Mouse (Mus musculus) heart, embryonic 16.5 days (tissue): ENCODE measurements around the gene Tspan14. TPM values are rescaled to one million over a fixed set of nuclear protein-coding genes. Genes with fewer than 3 reads are reported as not detected.
A peak's percentile ranks its signal among the peaks of the same experiment; 100 is the strongest.

Experiments used
- ATAC-seq: fragments of 200-750 bp; cut with Nextera tagmentation; replicated peaks from 2 replicates; pipeline ENCODE4 v1.8.0; 2017; ENCODE audit warnings: moderate number of reproducible peaks; ENCODE audit not compliant: insufficient read depth, low FRiP score; ENCODE audit errors: extremely low read depth
- H3K27ac ChIP-seq: fragments of 300-500 bp; sonication (generic); 2 replicates; pipeline ENCODE4 v1.5.1; 2014; ENCODE audit warnings: mild to moderate bottlenecking, low read length, control low read depth, moderate library complexity
- H3K27me3 ChIP-seq: fragments of 300-500 bp; sonication (generic); 2 replicates; pipeline ENCODE4 v1.6.1; 2014; ENCODE audit warnings: low read length, mixed read lengths; ENCODE audit not compliant: control insufficient read depth, insufficient read depth
- H3K36me3 ChIP-seq: fragments of 300-500 bp; sonication (generic); 2 replicates; pipeline ENCODE4 v1.6.1; 2014; ENCODE audit not compliant: control insufficient read depth, insufficient read depth
- H3K4me1 ChIP-seq: fragments of 300-500 bp; sonication (generic); 2 replicates; pipeline ENCODE4 v1.6.1; 2014; ENCODE audit warnings: low read length, mixed read lengths; ENCODE audit not compliant: control insufficient read depth, insufficient read depth
- H3K4me2 ChIP-seq: fragments of 300-500 bp; sonication (generic); 2 replicates; pipeline ENCODE4 v1.6.1; 2014; ENCODE audit warnings: low read depth, mild to moderate bottlenecking, control low read depth, low read length
- H3K4me3 ChIP-seq: fragments of 300-500 bp; sonication (generic); 2 replicates; pipeline ENCODE4 v1.5.1; 2014; ENCODE audit warnings: mild to moderate bottlenecking, control low read depth, low read length
- H3K9ac ChIP-seq: fragments of 300-500 bp; sonication (generic); 2 replicates; pipeline ENCODE4 v1.6.1; 2014; ENCODE audit warnings: low read length, control low read depth
- H3K9me3 ChIP-seq: fragments of 300-500 bp; sonication (generic); replicated peaks from 2 replicates; pipeline ENCODE4 v1.6.1; 2016; ENCODE audit warnings: low read length; ENCODE audit not compliant: control insufficient read depth
- whole genome bisulfite sequencing: fragments of 180-500 bp; shearing (Covaris S2); extraction: QIAGEN DNeasy Blood & Tissue Kit; methylation state at CpG from one replicate; pipeline ENCODE4 v1.1.7; 2014; 5-methylcytosine and 5-hydroxymethylcytosine counted together
- polyA plus RNA-seq: library from polyadenylated mRNA; unstranded; fragments of >200 nt; fragmentation: Nextera tagmentation; extraction: Ambion mirVana; gene quantifications from 2 replicates; pipeline ENCODE4 v1.2.1, GENCODE M21; 2015

Tspan14 gene
- polyA plus RNA-seq, 1 experiment from 2014 or later = 46.1 TPM

DNA sequence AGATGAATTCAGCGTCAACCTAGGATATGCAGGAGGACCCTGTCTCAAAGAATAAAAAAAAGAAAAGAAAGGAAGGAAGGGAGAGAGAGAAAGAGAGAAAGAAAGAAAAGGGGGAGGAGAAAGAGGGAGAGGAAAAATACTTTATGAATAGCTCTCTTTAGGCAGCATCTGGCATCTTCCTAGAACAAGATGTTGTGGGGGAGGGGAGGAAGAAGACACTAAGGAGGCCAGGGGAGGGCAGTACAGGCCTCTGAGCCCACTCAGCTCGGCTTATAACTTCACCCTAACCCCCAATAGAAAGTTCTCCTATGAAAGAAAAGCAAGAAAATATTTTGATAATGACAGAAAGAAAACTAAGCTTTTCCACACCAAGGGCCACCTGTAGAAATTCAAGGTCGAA is 9.0 kb downstream of the Tspan14 start:
- no peaks in the 10 kb centered on the region for H3K9me3 ChIP-seq
- H3K27me3 ChIP-seq = no peaks in the 10 kb centered on the region
- peak overlapping the region; percentile 49; the same call in 1 of the 2 replicates for H3K9ac ChIP-seq
- 64% methylated on average over 3 of the region's 3 CpGs for WGBS
- H3K27ac ChIP-seq = peak overlapping the region; percentile 85
- H3K4me1 ChIP-seq = peaks cover 69% of the 10 kb centered on the region
- no peak for ATAC-seq
- H3K36me3 ChIP-seq = no peaks in the 10 kb centered on the region
- peak overlapping the region; percentile 23; the same call in 1 of the 2 replicates for H3K4me2 ChIP-seq
- H3K4me3 ChIP-seq = no peak overlapping the region

- Histone ChIP-seq H3K27ac (peak overlapping the region; percentile 76), H3K27me3 (no peaks in the 10 kb centered on the region), H3K9me3 (no peaks in the 10 kb centered on the region), H3K4me2 (peak overlapping the region; percentile 44), H3K4me1 (peaks cover 65% of the 10 kb centered on the region), H3K36me3 (no peaks in the 10 kb centered on the region), H3K9ac (peak overlapping the region; percentile 67), H3K4me3 (no peak overlapping the region)
- WGBS = 34% methylated on average over 13 of the region's 13 CpGs
- peak; percentile 63 for ATAC-seq
These were observed 10.1 kb downstream of the Tspan14 start for GRCm38 (mm10) chr14:40956252-40957146.

DNA sequence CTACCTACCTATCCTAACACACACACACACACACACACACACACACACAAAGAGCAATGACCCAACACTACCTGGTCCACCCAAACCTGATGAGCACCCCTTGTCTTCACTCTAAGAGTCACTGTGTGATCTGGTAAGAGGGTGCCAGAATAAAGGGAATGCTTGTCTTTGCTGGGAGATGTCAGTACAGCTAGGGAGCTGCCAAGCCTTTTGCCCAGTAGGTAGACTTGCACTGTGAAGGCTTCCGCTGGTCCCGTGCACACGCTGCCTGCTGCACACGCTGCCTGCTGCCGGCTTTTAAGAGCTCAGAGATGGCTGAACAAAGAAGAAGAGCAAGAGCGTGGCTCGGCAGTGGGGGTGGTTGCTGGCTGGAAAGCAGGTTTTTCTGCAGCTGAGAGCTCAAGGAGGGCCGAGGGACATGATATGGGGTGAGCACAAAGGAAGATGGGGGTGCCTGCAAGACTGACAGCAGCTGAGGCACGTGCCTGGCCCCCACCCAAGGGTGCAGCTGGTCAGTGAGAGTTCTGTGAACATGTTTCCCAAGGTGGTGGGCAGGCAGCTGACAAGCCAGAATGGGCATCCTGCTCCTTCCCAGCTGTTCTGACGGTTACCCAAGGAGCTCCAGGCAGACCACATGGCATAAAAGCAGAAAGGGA is 10.9 kb downstream of the Tspan14 start:
- H3K27ac ChIP-seq = peak overlapping the region; percentile 76
- peak overlapping the region; percentile 44 for H3K4me2 ChIP-seq
- H3K9me3 ChIP-seq = no peaks in the 10 kb centered on the region
- peak overlapping the region; percentile 67 for H3K9ac ChIP-seq
- H3K4me3 ChIP-seq = no peak overlapping the region
- WGBS = 20% methylated on average over 10 of the region's 10 CpGs
- peaks cover 68% of the 10 kb centered on the region for H3K4me1 ChIP-seq
- no peaks in the 10 kb centered on the region for H3K36me3 ChIP-seq
- H3K27me3 ChIP-seq = no peaks in the 10 kb centered on the region
- ATAC-seq = peak; percentile 1; the same call in 1 of the 2 replicates

DNA sequence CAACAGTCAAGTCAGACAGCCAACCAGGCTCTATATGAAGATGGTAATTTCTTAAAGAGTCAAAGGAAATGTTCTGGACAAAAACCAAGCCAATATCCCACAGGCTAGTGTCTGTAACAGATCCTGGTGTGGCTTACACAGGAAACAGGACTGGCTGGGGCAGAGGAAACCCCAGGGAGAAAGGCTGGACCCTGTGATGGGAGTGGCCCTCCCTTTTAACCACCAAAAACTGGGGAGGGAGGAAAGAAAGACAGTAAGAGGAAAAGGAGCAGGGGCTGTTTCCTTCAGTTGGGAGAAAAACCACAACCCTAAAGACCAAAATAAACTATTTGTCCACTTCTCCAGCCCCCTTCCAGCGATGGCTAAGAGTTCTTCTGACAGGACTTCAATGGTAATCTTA is 11.5 kb downstream of the Tspan14 start:
- H3K4me3 ChIP-seq = no peak overlapping the region
- ATAC-seq = no peak
- no peaks in the 10 kb centered on the region for H3K36me3 ChIP-seq
- H3K4me1 ChIP-seq = peaks cover 71% of the 10 kb centered on the region
- H3K9ac ChIP-seq = no peak overlapping the region
- no peak overlapping the region for H3K4me2 ChIP-seq
- no peaks in the 10 kb centered on the region for H3K9me3 ChIP-seq
- 68% methylated on average over 1 of the region's 1 CpGs for WGBS
- peak overlapping the region; percentile 76 for H3K27ac ChIP-seq
- no peaks in the 10 kb centered on the region for H3K27me3 ChIP-seq

GRCm38 (mm10) chr14:40953381-40953780 is 13.2 kb downstream of the Tspan14 start:
- Histone ChIP-seq H3K9ac (no peak overlapping the region), H3K27me3 (no peaks in the 10 kb centered on the region), H3K36me3 (no peaks in the 10 kb centered on the region), H3K4me1 (peaks cover 58% of the 10 kb centered on the region), H3K27ac (no peak overlapping the region), H3K4me2 (no peak overlapping the region), H3K9me3 (no peaks in the 10 kb centered on the region), H3K4me3 (no peak overlapping the region)
- no peak for ATAC-seq
- 72% methylated on average over 5 of the region's 5 CpGs for WGBS

- Histone ChIP-seq H3K4me3 (no peak overlapping the region), H3K27ac (no peak overlapping the region), H3K9ac (no peak overlapping the region), H3K27me3 (no peaks in the 10 kb centered on the region), H3K4me2 (no peak overlapping the region), H3K4me1 (peaks cover 58% of the 10 kb centered on the region), H3K36me3 (no peaks in the 10 kb centered on the region), H3K9me3 (no peaks in the 10 kb centered on the region)
- WGBS = 57% methylated on average over 2 of the region's 2 CpGs
- ATAC-seq = no peak
These were observed 13.9 kb downstream of the Tspan14 start for GRCm38 (mm10) chr14:40952715-40953114.

DNA sequence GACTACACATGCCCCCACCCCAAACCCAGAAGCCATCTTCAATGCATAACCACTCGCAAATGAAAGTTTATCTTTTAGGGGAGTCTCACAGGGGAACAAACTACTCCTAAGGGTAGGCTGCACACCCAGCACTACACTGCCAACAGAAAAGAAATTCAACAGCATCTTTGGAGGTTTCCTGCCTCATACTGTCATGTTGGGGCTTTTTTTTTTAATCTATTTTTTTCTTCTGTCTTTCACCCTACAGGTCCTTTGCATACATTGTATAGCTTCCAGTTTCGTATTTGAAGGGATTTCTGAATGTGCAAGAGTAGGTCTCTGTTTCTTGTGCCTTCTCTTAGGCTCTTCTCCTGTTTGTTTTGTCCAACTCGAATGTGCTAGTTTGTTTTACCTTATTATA is 14.3 kb downstream of the Tspan14 start:
- no peaks in the 10 kb centered on the region for H3K9me3 ChIP-seq
- H3K4me2 ChIP-seq = no peak overlapping the region
- no peaks in the 10 kb centered on the region for H3K36me3 ChIP-seq
- ATAC-seq = no peak
- 73% methylated on average over 3 of the region's 3 CpGs for WGBS
- H3K27me3 ChIP-seq = no peaks in the 10 kb centered on the region
- peaks cover 58% of the 10 kb centered on the region for H3K4me1 ChIP-seq
- H3K9ac ChIP-seq = no peak overlapping the region
- no peak overlapping the region for H3K27ac ChIP-seq
- no peak overlapping the region for H3K4me3 ChIP-seq

DNA sequence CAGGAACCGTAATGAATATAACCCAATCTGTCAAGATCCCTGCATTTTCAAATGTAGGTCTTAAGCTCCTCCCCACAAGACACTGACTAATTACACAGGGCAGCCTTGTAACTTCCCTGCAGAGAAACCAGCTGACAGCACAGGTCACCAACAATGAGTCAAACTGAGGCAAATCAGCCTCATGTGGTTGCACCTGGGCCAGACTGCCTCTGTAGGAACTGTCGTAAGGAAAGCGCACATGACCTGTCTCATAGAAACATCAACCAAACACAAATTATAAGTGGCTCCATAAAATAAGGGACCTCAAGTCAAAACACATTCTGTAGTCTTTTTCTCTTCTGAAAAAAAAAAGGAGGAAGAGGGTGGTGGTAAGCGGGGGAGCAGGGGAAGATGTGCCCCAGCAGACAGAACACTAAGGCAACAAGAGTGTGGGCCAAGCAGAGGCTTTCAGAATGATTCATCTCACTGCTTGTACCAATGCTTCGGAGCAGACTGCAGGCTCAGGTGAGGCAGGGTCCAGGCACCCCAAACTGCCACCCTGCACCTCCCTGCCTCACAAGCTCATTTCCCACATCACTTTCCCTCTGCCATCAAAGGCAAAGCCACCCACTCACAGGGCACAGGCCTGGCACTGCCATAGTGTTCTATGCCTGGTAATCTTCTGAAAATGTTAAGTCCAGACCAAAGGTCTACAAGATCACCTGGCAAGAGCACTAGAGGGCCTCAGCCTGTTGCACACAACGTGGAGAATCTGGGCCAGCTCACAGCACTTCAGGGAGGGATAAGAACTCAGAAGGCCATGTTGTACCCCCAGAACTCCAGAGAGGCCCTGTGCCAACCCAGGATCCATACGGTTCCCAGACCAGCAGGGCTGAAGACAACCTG is 16.6 kb downstream of the Tspan14 start:
- no peaks in the 10 kb centered on the region for H3K36me3 ChIP-seq
- H3K4me3 ChIP-seq = no peak overlapping the region
- no peak overlapping the region for H3K9ac ChIP-seq
- H3K27ac ChIP-seq = no peak overlapping the region
- ATAC-seq = no peak
- H3K4me2 ChIP-seq = no peak overlapping the region
- 75% methylated on average over 7 of the region's 7 CpGs for WGBS
- no peaks in the 10 kb centered on the region for H3K27me3 ChIP-seq
- peaks cover 39% of the 10 kb centered on the region for H3K4me1 ChIP-seq
- H3K9me3 ChIP-seq = no peaks in the 10 kb centered on the region
